Mouse (Mus musculus): ENCODE data around the gene Bmper.
A peak's percentile ranks its signal among the peaks of the same experiment; 100 is the strongest.

The Bmper gene

GRCm38 (mm10) chr9:23436751-23437150 lies 213.9 kb downstream of the Bmper start:
- no peak for DNase-seq (ENCODE audit: low spot score)

DNA sequence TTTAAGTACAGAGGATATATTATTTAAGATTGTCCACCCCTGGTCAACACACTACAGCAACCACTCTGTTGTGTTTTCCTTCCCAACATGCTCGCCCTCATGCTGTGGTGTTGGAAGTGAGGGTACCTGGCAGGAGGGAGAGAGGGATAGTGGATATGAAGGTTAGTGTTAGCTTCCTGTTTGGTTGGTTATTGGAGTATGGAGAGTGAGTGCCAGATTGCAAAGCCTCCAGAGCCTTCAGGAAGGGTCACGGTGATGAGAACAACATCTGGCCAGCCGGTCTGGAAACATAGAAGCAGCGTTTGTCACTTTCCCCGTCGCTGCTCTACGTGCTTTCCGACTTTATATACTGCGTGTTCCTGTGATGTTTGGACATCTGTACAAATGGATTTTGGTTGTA lies 215.8 kb downstream of the Bmper start:
- DNase-seq (ENCODE audit: low spot score), result no peak

DNA sequence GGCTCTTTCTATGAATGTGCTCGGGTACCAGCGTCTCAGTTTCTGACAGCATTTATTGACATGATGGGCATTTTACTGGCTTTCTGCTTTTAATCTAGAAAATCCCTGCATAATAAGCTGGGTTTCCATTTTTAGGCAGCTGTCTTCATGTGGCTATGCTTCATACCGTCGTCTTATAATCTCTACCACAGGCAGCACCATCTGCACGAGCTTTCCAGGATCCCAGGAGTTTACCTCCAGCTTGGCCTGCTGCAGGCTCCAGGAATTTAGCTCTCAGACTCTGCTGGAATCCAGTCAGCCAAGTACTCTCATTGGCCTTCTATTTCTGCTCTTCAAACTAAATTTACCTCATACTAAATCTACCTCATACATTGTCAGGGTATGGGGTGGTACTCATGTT lies 219.3 kb downstream of the Bmper start:
- DNase-seq (ENCODE audit: low spot score), result no peak

DNA sequence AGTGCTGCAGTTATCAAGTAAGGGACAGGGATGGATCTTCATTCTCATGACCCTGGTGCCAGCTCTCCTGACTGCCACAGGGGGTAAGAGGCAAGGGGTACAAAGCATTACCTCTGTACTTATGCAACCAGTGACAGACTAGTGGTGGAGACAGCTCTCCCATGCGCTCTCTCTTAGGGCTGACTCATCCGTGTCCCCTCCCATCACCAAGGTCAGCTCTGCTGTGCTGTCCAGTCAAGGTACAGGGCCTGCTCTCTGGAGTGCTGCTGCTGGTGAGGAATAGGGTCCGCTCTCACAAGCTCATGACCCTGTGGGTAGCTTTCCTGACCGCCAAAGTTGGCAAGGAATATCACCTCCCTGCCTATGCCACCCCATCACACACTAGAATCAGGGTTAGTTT lies 222.1 kb downstream of the Bmper start:
- DNase-seq (ENCODE audit: low spot score), result no peak

DNA sequence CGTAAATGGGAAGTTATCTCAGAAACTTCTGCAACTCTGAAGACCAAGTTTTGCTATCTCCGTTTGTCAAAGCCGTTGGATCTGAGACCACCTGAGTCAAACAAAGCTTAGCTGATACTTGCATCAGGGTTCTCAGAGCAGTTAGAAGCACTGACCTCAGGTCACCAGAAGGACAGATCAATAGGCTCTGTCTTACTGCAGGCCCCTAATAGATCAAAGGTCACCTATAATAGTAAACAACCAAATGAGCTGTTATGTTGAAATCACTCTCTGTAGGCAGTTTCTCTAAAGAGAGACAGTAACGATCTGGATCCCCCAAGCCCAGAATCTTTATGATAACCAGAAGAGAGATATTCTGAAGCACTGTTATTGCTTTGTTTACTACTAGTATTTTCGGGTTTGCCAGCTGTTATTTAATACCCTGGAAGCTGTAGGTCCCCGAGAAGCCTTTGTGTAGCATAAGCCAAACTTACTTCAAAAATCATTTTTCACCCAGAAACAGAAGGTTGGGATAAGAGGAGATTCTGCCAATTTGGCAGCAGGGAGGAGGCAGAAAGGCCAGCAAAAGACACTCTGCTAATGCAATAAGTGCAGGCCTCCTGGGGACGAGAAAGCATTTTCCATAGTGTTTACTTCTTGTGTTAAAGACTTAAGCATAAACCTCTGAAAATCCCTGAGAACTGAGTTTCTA lies 224.5 kb downstream of the Bmper start:
- no peak for DNase-seq (ENCODE audit: low spot score)

DNA sequence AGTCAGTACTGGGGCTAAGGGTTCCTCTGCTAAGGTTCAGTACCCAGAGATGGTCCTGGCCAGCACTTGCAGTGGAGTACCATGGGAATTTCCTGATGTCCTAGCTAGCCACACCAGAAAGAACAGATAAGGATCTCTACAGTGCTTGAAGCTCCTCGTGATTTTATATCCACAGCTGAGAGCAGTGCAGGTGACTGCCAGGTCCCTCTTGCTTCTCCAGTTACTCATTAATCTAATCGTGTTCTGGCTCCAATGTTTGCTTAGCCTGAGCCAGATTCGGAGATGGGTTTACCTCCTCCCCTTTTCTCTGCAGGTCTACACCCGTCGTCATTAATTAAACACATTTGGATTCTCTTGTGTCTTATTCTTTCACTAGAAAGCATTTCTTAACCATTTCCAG lies 230.4 kb downstream of the Bmper start:
- DNase-seq (ENCODE audit: low spot score), result no peak

- DNase-seq (ENCODE audit: low spot score), result no peak
Observed at GRCm38 (mm10) chr9:23457186-23457585, 234.3 kb downstream of the Bmper start.

- DNase-seq (ENCODE audit: low spot score), result no peak
Observed at GRCm38 (mm10) chr9:23460721-23461120, 237.8 kb downstream of the Bmper start.

DNA sequence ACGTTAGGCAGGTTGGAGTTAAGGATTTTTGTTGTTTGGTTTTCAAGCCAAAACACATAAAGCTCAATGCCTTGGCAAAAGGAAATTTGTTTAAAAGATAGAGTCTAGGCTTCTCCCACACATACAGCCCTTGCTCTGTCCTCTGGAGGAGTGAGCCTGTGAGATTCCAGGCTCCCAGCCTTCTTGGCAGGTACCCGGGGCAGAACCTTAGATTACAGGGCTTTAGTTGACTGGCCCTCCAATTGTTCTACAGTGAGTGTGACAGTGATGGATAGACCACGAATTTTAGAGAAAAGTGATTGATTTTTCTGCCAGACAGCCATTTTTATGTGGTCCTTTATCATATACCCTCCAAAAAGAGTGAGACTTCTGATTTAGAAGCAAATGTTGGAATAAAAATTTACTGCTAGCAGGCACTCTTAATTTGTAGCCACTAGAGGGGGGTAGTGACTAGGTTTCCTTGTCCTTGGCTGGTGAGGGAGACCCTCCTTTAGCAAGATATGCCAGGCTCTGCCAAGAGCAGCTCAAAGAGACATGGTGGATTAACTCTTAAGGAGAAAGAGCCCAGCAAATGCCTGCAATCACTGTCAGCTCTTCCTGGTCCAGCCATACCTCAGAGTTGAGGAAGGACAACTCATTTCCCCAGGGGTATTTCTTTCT lies 240.2 kb downstream of the Bmper start:
- peak; percentile 39 for DNase-seq (ENCODE audit: low spot score)

GRCm38 (mm10) chr9:23464981-23465630 lies 242.2 kb downstream of the Bmper start:
- peak; percentile 7 for DNase-seq (ENCODE audit: low spot score)

GRCm38 (mm10) chr9:23469886-23470285 lies 247.0 kb downstream of the Bmper start:
- no peak for DNase-seq (ENCODE audit: low spot score)

GRCm38 (mm10) chr9:23485851-23486250 lies 263.0 kb downstream of the Bmper start:
- DNase-seq (ENCODE audit: low spot score), result no peak

- DNase-seq (ENCODE audit: low spot score), result no peak
Observed at GRCm38 (mm10) chr9:23486725-23487378, 264.0 kb downstream of the Bmper start.

GRCm38 (mm10) chr9:23488265-23488664 lies 265.4 kb downstream of the Bmper start:
- DNase-seq (ENCODE audit: low spot score), result no peak

DNA sequence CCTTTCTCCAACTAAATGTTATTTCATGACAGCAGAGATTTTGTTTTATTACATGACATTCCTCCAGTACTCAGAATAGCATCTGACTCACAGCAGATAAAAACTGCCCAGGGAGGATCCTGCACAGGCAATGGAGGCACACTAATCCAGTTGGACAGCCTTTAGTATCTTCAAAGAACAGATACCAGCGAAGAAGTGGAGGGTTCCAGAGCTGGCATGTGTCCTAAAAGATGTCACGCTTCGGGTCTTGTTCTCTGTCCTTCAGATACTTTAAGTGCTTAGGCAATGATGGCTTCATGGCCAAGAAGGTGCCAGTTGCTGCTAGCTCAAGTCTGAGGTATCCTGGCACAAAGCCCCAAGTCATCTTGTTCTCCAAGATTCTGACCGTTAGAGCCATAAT lies 272.5 kb downstream of the Bmper start:
- no peak for DNase-seq (ENCODE audit: low spot score)

GRCm38 (mm10) chr9:23497626-23498025 lies 274.8 kb downstream of the Bmper start:
- DNase-seq (ENCODE audit: low spot score), result no peak

DNA sequence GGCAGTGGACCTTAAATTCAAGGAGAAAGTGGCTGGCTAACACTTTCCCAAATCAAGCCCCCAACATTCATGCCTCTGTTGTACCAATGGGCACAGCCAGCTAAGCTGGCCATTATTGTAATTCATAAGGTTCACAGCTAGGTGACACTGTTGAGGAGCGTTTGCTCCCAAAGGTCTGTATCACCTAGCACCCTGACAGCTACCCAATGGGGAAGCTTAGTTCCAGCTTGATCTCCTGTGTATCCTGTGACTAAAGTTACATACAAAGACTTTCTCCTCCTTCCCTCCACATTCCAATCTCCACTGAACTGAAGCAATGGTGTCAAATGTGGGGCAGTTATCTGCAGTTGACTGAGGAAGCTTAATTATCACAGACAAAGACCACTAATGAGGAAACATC lies 311.0 kb downstream of the Bmper start:
- no peak for DNase-seq (ENCODE audit: low spot score)

Measured in ovary, postnatal 14 days (tissue).